Mouse (Mus musculus) lung, adult 2 months (tissue): Measurements from ENCODE around the gene Mbd6. TPM values are rescaled to one million over a fixed set of nuclear protein-coding genes. Genes with fewer than 3 reads are reported as not detected.

Experiments
- DNase-seq: peaks from one replicate; pipeline ENCODE4 v3.0.0; 2022
- H3K4me1 ChIP-seq: fragments of 200-500 bp; 2 replicates; pipeline ENCODE4 v1.6.1; 2011; ENCODE audit warnings: low read length; ENCODE audit not compliant: control insufficient read depth, insufficient read depth
- H3K4me3 ChIP-seq: fragments of 200-500 bp; replicated peaks from 2 replicates; pipeline ENCODE3; 2011; ENCODE audit warnings: low read depth, mild to moderate bottlenecking, control low read depth, low read length; ENCODE audit errors: extremely low read depth
- CTCF ChIP-seq: fragments of 200-500 bp; IDR thresholded peaks from 2 replicates; pipeline ENCODE4 v1.5.1; 2011; ENCODE audit warnings: mild to moderate bottlenecking, low read length, control low read depth; ENCODE audit not compliant: insufficient read depth
- POLR2A ChIP-seq: fragments of 200-500 bp; IDR thresholded peaks from 2 replicates; pipeline ENCODE4 v1.6.1; 2011; ENCODE audit warnings: low read depth, mild to moderate bottlenecking, control low read depth, low read length, borderline replicate concordance; ENCODE audit errors: extremely low read depth
- WGBS: fragments of 180-500 bp; shearing (Covaris S2); methylation state at CpG from one replicate; pipeline ENCODE4 v1.1.7; 2018; 5-methylcytosine and 5-hydroxymethylcytosine counted together
- polyA plus RNA-seq: library from polyadenylated mRNA; depleted of rRNA; stranded (reverse); fragments of >200 nt; gene quantifications from 2 replicates; pipeline ENCODE4 v1.2.3, GENCODE M21; 2012; rRNA removed

The Mbd6 gene
- polyA plus RNA-seq, 1 experiment = 57.6 TPM

- H3K4me1 ChIP-seq = peaks cover 2% of the 10 kb centered on the region
- H3K4me3 ChIP-seq = no peak overlapping the region
- TF ChIP-seq CTCF (no peak), POLR2A (no peak)
- 66% methylated on average over 6 of the region's 6 CpGs for WGBS
- DNase-seq = no peak
Observed at GRCm38 (mm10) chr10:127257790-127258189, 31.0 kb downstream of the Mbd6 start.

- Histone ChIP-seq H3K4me3 (no peak overlapping the region), H3K4me1 (no peaks in the 10 kb centered on the region)
- DNase-seq = no peak
- WGBS = 22% methylated on average over 14 of the region's 14 CpGs
- TF ChIP-seq CTCF (no peak), POLR2A (no peak)
Observed at GRCm38 (mm10) chr10:127255625-127256345, 33.0 kb downstream of the Mbd6 start.

GRCm38 (mm10) chr10:127250810-127251209, 38.0 kb downstream of the Mbd6 start:
- no peak overlapping the region for H3K4me3 ChIP-seq
- no peak for TF ChIP-seq CTCF
- TF ChIP-seq POLR2A = no peak
- DNase-seq = no peak
- no peaks in the 10 kb centered on the region for H3K4me1 ChIP-seq
- WGBS = 72% methylated on average over 5 of the region's 5 CpGs

- no peaks in the 10 kb centered on the region for H3K4me1 ChIP-seq
- WGBS = 69% methylated on average over 18 of the region's 18 CpGs
- no peak for TF ChIP-seq POLR2A
- TF ChIP-seq CTCF = no peak
- DNase-seq = no peak
- no peak overlapping the region for H3K4me3 ChIP-seq
Observed at GRCm38 (mm10) chr10:127238241-127238824, 50.5 kb downstream of the Mbd6 start.

GRCm38 (mm10) chr10:127236541-127236940, 52.3 kb downstream of the Mbd6 start:
- DNase-seq = no peak
- TF ChIP-seq CTCF (no peak), POLR2A (no peak)
- 44% methylated on average over 9 of the region's 9 CpGs for WGBS
- Histone ChIP-seq H3K4me3 (no peak overlapping the region), H3K4me1 (no peaks in the 10 kb centered on the region)

- DNase-seq = no peak
- WGBS = 70% methylated on average over 9 of the region's 9 CpGs
- TF ChIP-seq POLR2A = no peak
- TF ChIP-seq CTCF = 0 out of 2 replicates have a peak, but pooled peaks have one; percentile 20
- Histone ChIP-seq H3K4me1 (no peaks in the 10 kb centered on the region), H3K4me3 (no peak overlapping the region)
Observed at GRCm38 (mm10) chr10:127233141-127233540, 55.7 kb downstream of the Mbd6 start.

Other genes starting within 250 kb of the Mbd6 start
- 8.9 and 14.5 TPM in 2 replicates for gene Mettl1, start 247.6 kb downstream of the Mbd6 start, polyA plus RNA-seq
- 0.17 and 0.38 TPM in 2 replicates for gene Eef1akmt3, start 247.5 kb downstream of the Mbd6 start, polyA plus RNA-seq
- gene Cyp27b1, start 240.8 kb downstream of the Mbd6 start, polyA plus RNA-seq = 0.14 and 0.26 TPM in 2 replicates
- 5.4 and 6.1 TPM in 2 replicates for gene March9, start 228.8 kb downstream of the Mbd6 start, polyA plus RNA-seq
- 151 and 182 TPM in 2 replicates for gene Cdk4, start 225.5 kb downstream of the Mbd6 start, polyA plus RNA-seq
- gene Tspan31, start 218.8 kb downstream of the Mbd6 start, polyA plus RNA-seq = 60.8 and 99.3 TPM in 2 replicates
- gene Agap2, start 213.7 kb downstream of the Mbd6 start, polyA plus RNA-seq = 5.2 and 7.7 TPM in 2 replicates
- gene Os9, start 167.9 kb downstream of the Mbd6 start, polyA plus RNA-seq = 89.5 and 111 TPM in 2 replicates
- gene B4galnt1, start 123.8 kb downstream of the Mbd6 start, polyA plus RNA-seq = 70.8 and 81.2 TPM in 2 replicates
- gene Slc26a10, start 108.4 kb downstream of the Mbd6 start, polyA plus RNA-seq = 3.5 and 7.4 TPM in 2 replicates
- gene Arhgef25, start 98.9 kb downstream of the Mbd6 start, polyA plus RNA-seq = 29.1 and 36.7 TPM in 2 replicates
- 134 and 157 TPM in 2 replicates for gene Dtx3, start 93.3 kb downstream of the Mbd6 start, polyA plus RNA-seq
- 36.6 and 45.7 TPM in 2 replicates for gene Pip4k2c, start 77.4 kb downstream of the Mbd6 start, polyA plus RNA-seq
- gene Kif5a, start 25.7 kb downstream of the Mbd6 start, polyA plus RNA-seq = 1.3 TPM in 2 replicates
- gene Dctn2, start 22.6 kb downstream of the Mbd6 start, polyA plus RNA-seq = 149 and 178 TPM in 2 replicates
- 35.4 and 36.9 TPM in 2 replicates for gene Mars, start 22.8 kb upstream of the Mbd6 start, polyA plus RNA-seq
- gene Arhgap9, start 32.9 kb upstream of the Mbd6 start, polyA plus RNA-seq = 18.2 and 19.2 TPM in 2 replicates
- 11.1 and 11.2 TPM in 2 replicates for gene Gli1, start 53.0 kb upstream of the Mbd6 start, polyA plus RNA-seq
- 0.02 TPM in 1 of 2 replicates, not detected in the other for gene Inhbe, start 65.4 kb upstream of the Mbd6 start, polyA plus RNA-seq
- gene Inhbc, start 81.4 kb upstream of the Mbd6 start, polyA plus RNA-seq = not detected in 2 replicates
- 90.3 and 129 TPM in 2 replicates for gene R3hdm2, start 91.3 kb upstream of the Mbd6 start, polyA plus RNA-seq
- 1.5 and 5.8 TPM in 2 replicates for gene Stac3, start 212.7 kb upstream of the Mbd6 start, polyA plus RNA-seq
- gene Ndufa4l2, start 225.9 kb upstream of the Mbd6 start, polyA plus RNA-seq = 107 and 124 TPM in 2 replicates
- 40.3 and 57.7 TPM in 2 replicates for gene Shmt2, start 233.4 kb upstream of the Mbd6 start, polyA plus RNA-seq
- 0.23 and 0.24 TPM in 2 replicates for gene Nxph4, start 245.5 kb upstream of the Mbd6 start, polyA plus RNA-seq